Mouse (Mus musculus): ENCODE measurements around the gene BC052040. TPM values are rescaled to one million over a fixed set of nuclear protein-coding genes. Genes with fewer than 3 reads are reported as not detected.
A peak's percentile ranks its signal among the peaks of the same experiment; 100 is the strongest.

BC052040 gene
- 4.7 and 5.8 TPM in 2 replicates for total RNA-seq (2017)

GRCm38 (mm10) chr2:115581241-115581988, at the start of gene BC052040:
BC052040 (plus strand) TSS chr2:115581716.
- peak; percentile 99 for ATAC-seq (ENCODE audit: extremely low read depth, insufficient number of reproducible peaks, low FRiP score, poor library complexity, severe bottlenecking)

- ATAC-seq (ENCODE audit: extremely low read depth, insufficient number of reproducible peaks, low FRiP score, poor library complexity, severe bottlenecking): no peak
Observed at GRCm38 (mm10) chr2:115538009-115538690, 43.4 kb upstream of the BC052040 start.

GRCm38 (mm10) chr2:115538691-115539283, 42.7 kb upstream of the BC052040 start:
- no peak for ATAC-seq (ENCODE audit: extremely low read depth, insufficient number of reproducible peaks, low FRiP score, poor library complexity, severe bottlenecking)

GRCm38 (mm10) chr2:115539731-115540130, 41.8 kb upstream of the BC052040 start:
- no peak for ATAC-seq (ENCODE audit: extremely low read depth, insufficient number of reproducible peaks, low FRiP score, poor library complexity, severe bottlenecking)

GRCm38 (mm10) chr2:115542401-115543123, 39.0 kb upstream of the BC052040 start:
- no peak for ATAC-seq (ENCODE audit: extremely low read depth, insufficient number of reproducible peaks, low FRiP score, poor library complexity, severe bottlenecking)

GRCm38 (mm10) chr2:115543212-115543611, 38.3 kb upstream of the BC052040 start:
- ATAC-seq (ENCODE audit: extremely low read depth, insufficient number of reproducible peaks, low FRiP score, poor library complexity, severe bottlenecking): no peak

- ATAC-seq (ENCODE audit: extremely low read depth, insufficient number of reproducible peaks, low FRiP score, poor library complexity, severe bottlenecking): no peak
Observed at GRCm38 (mm10) chr2:115551901-115552300, 29.6 kb upstream of the BC052040 start.

- ATAC-seq (ENCODE audit: extremely low read depth, insufficient number of reproducible peaks, low FRiP score, poor library complexity, severe bottlenecking): no peak
Observed at GRCm38 (mm10) chr2:115562155-115562827, 19.2 kb upstream of the BC052040 start.

GRCm38 (mm10) chr2:115563436-115564093, 18.0 kb upstream of the BC052040 start:
- ATAC-seq (ENCODE audit: extremely low read depth, insufficient number of reproducible peaks, low FRiP score, poor library complexity, severe bottlenecking): no peak

GRCm38 (mm10) chr2:115571996-115572395, 9.5 kb upstream of the BC052040 start:
- ATAC-seq (ENCODE audit: extremely low read depth, insufficient number of reproducible peaks, low FRiP score, poor library complexity, severe bottlenecking): no peak

- ATAC-seq (ENCODE audit: extremely low read depth, insufficient number of reproducible peaks, low FRiP score, poor library complexity, severe bottlenecking): no peak
Observed at GRCm38 (mm10) chr2:115574802-115575201, 6.7 kb upstream of the BC052040 start.

- ATAC-seq (ENCODE audit: extremely low read depth, insufficient number of reproducible peaks, low FRiP score, poor library complexity, severe bottlenecking): no peak
Observed at GRCm38 (mm10) chr2:115579171-115579900, 2.2 kb upstream of the BC052040 start.

- ATAC-seq (ENCODE audit: extremely low read depth, insufficient number of reproducible peaks, low FRiP score, poor library complexity, severe bottlenecking): no peak
Observed at GRCm38 (mm10) chr2:115579976-115580375, 1.5 kb upstream of the BC052040 start.

- ATAC-seq (ENCODE audit: extremely low read depth, insufficient number of reproducible peaks, low FRiP score, poor library complexity, severe bottlenecking): no peak
Observed at GRCm38 (mm10) chr2:115581989-115582608, 583 bp downstream of the BC052040 start.

- ATAC-seq (ENCODE audit: extremely low read depth, insufficient number of reproducible peaks, low FRiP score, poor library complexity, severe bottlenecking): no peak
Observed at GRCm38 (mm10) chr2:115583776-115584175, 2.3 kb downstream of the BC052040 start.

GRCm38 (mm10) chr2:115590602-115591001, 9.1 kb downstream of the BC052040 start:
- no peak for ATAC-seq (ENCODE audit: extremely low read depth, insufficient number of reproducible peaks, low FRiP score, poor library complexity, severe bottlenecking)

- no peak for ATAC-seq (ENCODE audit: extremely low read depth, insufficient number of reproducible peaks, low FRiP score, poor library complexity, severe bottlenecking)
Observed at GRCm38 (mm10) chr2:115592651-115593119, 11.2 kb downstream of the BC052040 start.
